Mouse (Mus musculus): ENCODE measurements around the gene Frmd4a.

Gene Frmd4a

GRCm38 (mm10) chr2:4568967-4569366, 551.5 kb downstream of the Frmd4a start:
- no peak for DNase-seq (ENCODE audit: low read depth in 2 of 2, low spot score in 2 of 2)

GRCm38 (mm10) chr2:4570186-4570861, 552.8 kb downstream of the Frmd4a start:
- no peak for DNase-seq (ENCODE audit: low read depth in 2 of 2, low spot score in 2 of 2)

GRCm38 (mm10) chr2:4572498-4573263, 555.2 kb downstream of the Frmd4a start:
- DNase-seq (ENCODE audit: low read depth in 2 of 2, low spot score in 2 of 2) = no peak

GRCm38 (mm10) chr2:4573386-4573785, 555.9 kb downstream of the Frmd4a start:
- DNase-seq (ENCODE audit: low read depth in 2 of 2, low spot score in 2 of 2) = no peak

- DNase-seq (ENCODE audit: low read depth in 2 of 2, low spot score in 2 of 2) = no peak
Measured at GRCm38 (mm10) chr2:4574251-4574650, 556.7 kb downstream of the Frmd4a start.

GRCm38 (mm10) chr2:4575163-4575562, 557.6 kb downstream of the Frmd4a start:
- no peak for DNase-seq (ENCODE audit: low read depth in 2 of 2, low spot score in 2 of 2)

- no peak for DNase-seq (ENCODE audit: low read depth in 2 of 2, low spot score in 2 of 2)
Measured at GRCm38 (mm10) chr2:4575975-4576374, 558.5 kb downstream of the Frmd4a start.

- no peak for DNase-seq (ENCODE audit: low read depth in 2 of 2, low spot score in 2 of 2)
Measured at GRCm38 (mm10) chr2:4578291-4578690, 560.8 kb downstream of the Frmd4a start.

- no peak for DNase-seq (ENCODE audit: low read depth in 2 of 2, low spot score in 2 of 2)
Measured at GRCm38 (mm10) chr2:4579357-4580068, 562.0 kb downstream of the Frmd4a start.

- peak; percentile 69 to 72 for DNase-seq (ENCODE audit: low read depth in 2 of 2, low spot score in 2 of 2)
Measured at GRCm38 (mm10) chr2:4580666-4581065, 563.1 kb downstream of the Frmd4a start.

- no peak for DNase-seq (ENCODE audit: low read depth in 2 of 2, low spot score in 2 of 2)
Measured at GRCm38 (mm10) chr2:4582930-4583329, 565.4 kb downstream of the Frmd4a start.

- DNase-seq (ENCODE audit: low read depth in 2 of 2, low spot score in 2 of 2) = no peak
Measured at GRCm38 (mm10) chr2:4584252-4584651, 566.7 kb downstream of the Frmd4a start.

- no peak for DNase-seq (ENCODE audit: low read depth in 2 of 2, low spot score in 2 of 2)
Measured at GRCm38 (mm10) chr2:4586245-4586644, 568.7 kb downstream of the Frmd4a start.

- DNase-seq (ENCODE audit: low read depth in 2 of 2, low spot score in 2 of 2) = no peak
Measured at GRCm38 (mm10) chr2:4587685-4588409, 570.3 kb downstream of the Frmd4a start.

- DNase-seq (ENCODE audit: low read depth in 2 of 2, low spot score in 2 of 2) = peak in 1 of 2 experiments; percentile 11
Measured at GRCm38 (mm10) chr2:4591647-4592046, 574.1 kb downstream of the Frmd4a start.

GRCm38 (mm10) chr2:4592666-4593065, 575.1 kb downstream of the Frmd4a start:
- no peak for DNase-seq (ENCODE audit: low read depth in 2 of 2, low spot score in 2 of 2)

- no peak for DNase-seq (ENCODE audit: low read depth in 2 of 2, low spot score in 2 of 2)
Measured at GRCm38 (mm10) chr2:4593433-4593832, 575.9 kb downstream of the Frmd4a start.

- DNase-seq (ENCODE audit: low read depth in 2 of 2, low spot score in 2 of 2) = no peak
Measured at GRCm38 (mm10) chr2:4593878-4594387, 576.4 kb downstream of the Frmd4a start.

GRCm38 (mm10) chr2:4596992-4597391, 579.5 kb downstream of the Frmd4a start:
- no peak for DNase-seq (ENCODE audit: low read depth in 2 of 2, low spot score in 2 of 2)

- DNase-seq (ENCODE audit: low read depth in 2 of 2, low spot score in 2 of 2) = peak; percentile 30 to 47
Measured at GRCm38 (mm10) chr2:4601034-4601890, 583.7 kb downstream of the Frmd4a start.
